Mouse (Mus musculus): ENCODE measurements around the gene Cer1. TPM values are rescaled to one million over a fixed set of nuclear protein-coding genes. Genes with fewer than 3 reads are reported as not detected.

The Cer1 gene
- polyA plus RNA-seq, 1 experiment from 2014 or later = not detected

DNA sequence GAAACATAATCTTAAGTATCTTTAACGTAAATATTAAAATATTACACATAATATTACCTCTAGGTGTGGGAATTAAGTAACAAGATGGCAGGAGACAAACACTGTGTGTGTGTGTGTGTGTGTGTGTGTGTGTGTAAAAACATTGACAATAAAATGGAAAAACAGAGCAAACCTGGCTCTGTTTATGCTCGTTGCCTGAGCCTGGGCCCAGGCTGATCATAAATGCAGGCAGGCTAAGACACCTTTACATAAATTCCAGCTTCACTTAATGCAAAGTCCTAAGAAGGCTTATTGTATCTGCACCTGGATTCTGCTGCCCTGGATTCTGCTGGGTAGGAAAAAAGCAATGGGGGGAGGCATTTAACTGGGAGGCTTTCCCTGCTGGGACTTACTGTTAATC lies 6.6 kb upstream of the Cer1 start:
- Histone ChIP-seq H3K9ac (replicated peaks; ENCODE audit: low read depth) (no peak overlapping the region), H3K36me3 (ENCODE audit: insufficient read depth, low read length) (no peaks in the 10 kb centered on the region), H3K4me2 (replicated peaks; ENCODE audit: low read depth, low read length) (no peak overlapping the region), H3K9me3 (ENCODE audit: low read length) (no peaks in the 10 kb centered on the region), H3K27me3 (replicated peaks; ENCODE audit: insufficient read depth, low read length) (no peaks in the 10 kb centered on the region), H3K27ac (ENCODE audit: low read length) (no peak overlapping the region), H3K4me1 (ENCODE audit: insufficient read depth, low read depth, low read length) (no peaks in the 10 kb centered on the region), H3K4me3 (ENCODE audit: low read depth, low read length) (no peak overlapping the region)
- DNase-seq (ENCODE audit: low spot score) (no peak), ATAC-seq (no peak)
- 82% methylated on average over 2 of the region's 2 CpGs for WGBS
- no peak for TF ChIP-seq CTCF (IDR thresholded peaks at IDR 0.05)
- TF ChIP-seq EP300 (IDR thresholded peaks at IDR 0.05) = no peak

DNA sequence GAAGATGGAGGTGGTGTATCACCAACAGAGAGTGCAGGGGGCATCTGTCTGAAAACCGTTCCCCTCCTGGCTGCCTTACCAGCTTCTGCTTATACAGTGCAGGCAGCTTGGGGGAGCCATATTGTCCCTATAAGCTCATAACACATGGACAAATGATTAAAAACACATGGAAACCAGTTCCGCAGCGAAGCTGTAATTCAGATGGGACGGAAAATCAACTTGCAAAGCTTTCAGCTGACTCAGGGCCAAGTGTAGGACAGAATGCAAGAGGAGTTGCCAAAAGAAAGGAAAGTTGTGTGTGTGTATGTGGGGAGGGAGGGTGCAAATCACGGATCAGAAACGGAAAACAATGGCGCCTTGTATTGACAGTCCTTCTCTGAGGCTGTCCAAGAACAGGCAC lies 6.1 kb upstream of the Cer1 start:
- 62% methylated on average over 7 of the region's 7 CpGs for WGBS
- Histone ChIP-seq H3K36me3 (ENCODE audit: insufficient read depth, low read length) (no peaks in the 10 kb centered on the region), H3K4me2 (replicated peaks; ENCODE audit: low read depth, low read length) (no peak overlapping the region), H3K27ac (ENCODE audit: low read length) (no peak overlapping the region), H3K27me3 (replicated peaks; ENCODE audit: insufficient read depth, low read length) (no peaks in the 10 kb centered on the region), H3K4me1 (ENCODE audit: insufficient read depth, low read depth, low read length) (no peaks in the 10 kb centered on the region), H3K4me3 (ENCODE audit: low read depth, low read length) (no peak overlapping the region), H3K9me3 (ENCODE audit: low read length) (no peaks in the 10 kb centered on the region), H3K9ac (replicated peaks; ENCODE audit: low read depth) (no peak overlapping the region)
- ATAC-seq (no peak; the same call in 1 of the 2 replicates), DNase-seq (ENCODE audit: low spot score) (peak; percentile 26)
- TF ChIP-seq EP300 (IDR thresholded peaks at IDR 0.05) (no peak), CTCF (IDR thresholded peaks at IDR 0.05) (no peak)

GRCm38 (mm10) chr4:82890585-82890984 lies 5.6 kb upstream of the Cer1 start:
- Histone ChIP-seq H3K9me3 (ENCODE audit: low read length) (no peaks in the 10 kb centered on the region), H3K27ac (ENCODE audit: low read length) (no peak overlapping the region), H3K4me1 (ENCODE audit: insufficient read depth, low read depth, low read length) (no peaks in the 10 kb centered on the region), H3K27me3 (replicated peaks; ENCODE audit: insufficient read depth, low read length) (no peaks in the 10 kb centered on the region), H3K4me2 (replicated peaks; ENCODE audit: low read depth, low read length) (no peak overlapping the region), H3K4me3 (ENCODE audit: low read depth, low read length) (no peak overlapping the region), H3K36me3 (ENCODE audit: insufficient read depth, low read length) (no peaks in the 10 kb centered on the region), H3K9ac (replicated peaks; ENCODE audit: low read depth) (no peak overlapping the region)
- ATAC-seq = no peak
- WGBS = 84% methylated on average over 4 of the region's 4 CpGs
- TF ChIP-seq CTCF (IDR thresholded peaks at IDR 0.05) (no peak), EP300 (IDR thresholded peaks at IDR 0.05) (no peak)
- DNase-seq (ENCODE audit: low spot score) = no peak

DNA sequence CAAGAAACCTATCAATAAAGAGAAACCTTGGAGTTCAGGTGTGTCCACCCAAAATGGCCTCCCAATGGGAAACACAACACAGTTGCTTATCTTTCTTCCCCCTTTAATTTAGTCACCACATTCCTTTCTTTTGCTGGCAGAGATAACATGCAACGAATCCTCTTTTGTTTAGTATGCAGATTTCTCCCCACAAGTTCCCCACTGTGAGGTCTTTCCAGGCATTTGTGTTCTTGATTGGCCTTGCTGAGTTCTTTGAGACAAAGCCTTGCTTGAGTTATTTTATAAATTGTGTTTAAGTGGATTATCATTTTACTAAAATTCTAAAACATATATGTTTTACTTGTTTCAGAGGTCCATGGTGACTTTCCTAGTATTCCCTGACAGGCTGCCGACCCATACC lies 1.2 kb upstream of the Cer1 start:
- no peak for TF ChIP-seq EP300 (IDR thresholded peaks at IDR 0.05)
- TF ChIP-seq CTCF (IDR thresholded peaks at IDR 0.05) = no peak
- H3K27me3 ChIP-seq (replicated peaks; ENCODE audit: insufficient read depth, low read length) = no peaks in the 10 kb centered on the region
- ATAC-seq = no peak
- no peaks in the 10 kb centered on the region for H3K9me3 ChIP-seq (ENCODE audit: low read length)
- WGBS = 53% methylated on average over 2 of the region's 2 CpGs
- no peak for DNase-seq (ENCODE audit: low spot score)
- no peak overlapping the region for H3K27ac ChIP-seq (ENCODE audit: low read length)
- no peaks in the 10 kb centered on the region for H3K36me3 ChIP-seq (ENCODE audit: insufficient read depth, low read length)
- H3K4me2 ChIP-seq (replicated peaks; ENCODE audit: low read depth, low read length) = no peak overlapping the region
- H3K4me1 ChIP-seq (ENCODE audit: insufficient read depth, low read depth, low read length) = no peaks in the 10 kb centered on the region
- H3K9ac ChIP-seq (replicated peaks; ENCODE audit: low read depth) = no peak overlapping the region
- H3K4me3 ChIP-seq (ENCODE audit: low read depth, low read length) = no peak overlapping the region

GRCm38 (mm10) chr4:82885535-82885913 lies 576 bp upstream of the Cer1 start:
- Histone ChIP-seq H3K27me3 (replicated peaks; ENCODE audit: insufficient read depth, low read length) (no peaks in the 10 kb centered on the region), H3K36me3 (ENCODE audit: insufficient read depth, low read length) (no peaks in the 10 kb centered on the region), H3K27ac (ENCODE audit: low read length) (no peak overlapping the region), H3K9ac (replicated peaks; ENCODE audit: low read depth) (no peak overlapping the region), H3K4me1 (ENCODE audit: insufficient read depth, low read depth, low read length) (no peaks in the 10 kb centered on the region), H3K9me3 (ENCODE audit: low read length) (no peaks in the 10 kb centered on the region), H3K4me2 (replicated peaks; ENCODE audit: low read depth, low read length) (no peak overlapping the region), H3K4me3 (ENCODE audit: low read depth, low read length) (no peak overlapping the region)
- DNase-seq (ENCODE audit: low spot score) (peak; percentile 51), ATAC-seq (peak; percentile 32; the same call in 1 of the 2 replicates)
- 31% methylated on average over 1 of the region's 1 CpGs for WGBS
- TF ChIP-seq CTCF (IDR thresholded peaks at IDR 0.05) (no peak), EP300 (IDR thresholded peaks at IDR 0.05) (no peak)

DNA sequence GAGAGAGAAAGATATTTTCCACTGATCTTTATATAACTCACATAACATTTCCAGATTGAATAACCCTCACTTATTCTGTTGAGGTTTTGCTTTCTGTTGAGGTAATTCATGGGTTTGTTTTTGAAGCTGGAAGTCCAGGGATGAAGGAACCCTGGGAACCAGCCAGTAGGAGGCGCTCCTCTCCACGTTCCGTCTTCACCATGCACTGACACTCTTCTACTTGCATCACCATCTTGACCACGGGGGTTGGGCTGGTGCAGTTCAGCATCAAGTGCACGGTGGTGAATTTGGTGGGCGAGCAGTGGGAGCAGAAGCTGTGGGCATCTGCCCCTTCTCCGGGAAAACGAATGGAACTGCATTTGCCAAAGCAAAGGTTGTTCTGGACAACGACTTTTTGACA lies 2.4 kb downstream of the Cer1 start:
- Histone ChIP-seq H3K27ac (ENCODE audit: low read length) (no peak overlapping the region), H3K36me3 (ENCODE audit: insufficient read depth, low read length) (no peaks in the 10 kb centered on the region), H3K9me3 (ENCODE audit: low read length) (no peaks in the 10 kb centered on the region), H3K4me3 (ENCODE audit: low read depth, low read length) (no peak overlapping the region), H3K4me2 (replicated peaks; ENCODE audit: low read depth, low read length) (no peak overlapping the region), H3K4me1 (ENCODE audit: insufficient read depth, low read depth, low read length) (no peaks in the 10 kb centered on the region), H3K9ac (replicated peaks; ENCODE audit: low read depth) (no peak overlapping the region), H3K27me3 (replicated peaks; ENCODE audit: insufficient read depth, low read length) (no peaks in the 10 kb centered on the region)
- ATAC-seq (no peak), DNase-seq (ENCODE audit: low spot score) (no peak)
- 82% methylated on average over 9 of the region's 9 CpGs for WGBS
- TF ChIP-seq EP300 (IDR thresholded peaks at IDR 0.05) (no peak), CTCF (IDR thresholded peaks at IDR 0.05) (peak; percentile 39)

GRCm38 (mm10) chr4:82881366-82881765 lies 3.6 kb downstream of the Cer1 start:
- no peak for TF ChIP-seq CTCF (IDR thresholded peaks at IDR 0.05)
- no peak for TF ChIP-seq EP300 (IDR thresholded peaks at IDR 0.05)
- Histone ChIP-seq H3K4me3 (ENCODE audit: low read depth, low read length) (no peak overlapping the region), H3K27ac (ENCODE audit: low read length) (no peak overlapping the region), H3K9ac (replicated peaks; ENCODE audit: low read depth) (no peak overlapping the region), H3K27me3 (replicated peaks; ENCODE audit: insufficient read depth, low read length) (no peaks in the 10 kb centered on the region), H3K36me3 (ENCODE audit: insufficient read depth, low read length) (no peaks in the 10 kb centered on the region), H3K4me1 (ENCODE audit: insufficient read depth, low read depth, low read length) (no peaks in the 10 kb centered on the region), H3K4me2 (replicated peaks; ENCODE audit: low read depth, low read length) (no peak overlapping the region), H3K9me3 (ENCODE audit: low read length) (no peaks in the 10 kb centered on the region)
- no peak for ATAC-seq
- DNase-seq (ENCODE audit: low spot score) = peak; percentile 63
- WGBS = 42% methylated on average over 3 of the region's 3 CpGs

Data from lung, postnatal 0 days (tissue).